Mouse (Mus musculus) lung, adult 2 months (tissue): ENCODE measurements around the gene Lrrc25. TPM values are rescaled to one million over a fixed set of nuclear protein-coding genes. Genes with fewer than 3 reads are reported as not detected.
"Not testable (repeated sequence)": the region's sequence is repeated elsewhere in the genome, so short reads cannot be mapped to it uniquely, and the experiment has no call there.

Experiments used
- DNase-seq: peaks from one replicate; pipeline ENCODE4 v3.0.0; 2022
- H3K4me1 ChIP-seq: fragments of 200-500 bp; 2 replicates; pipeline ENCODE4 v1.6.1; 2011; ENCODE audit warnings: low read length; ENCODE audit not compliant: control insufficient read depth, insufficient read depth
- H3K4me3 ChIP-seq: fragments of 200-500 bp; replicated peaks from 2 replicates; pipeline ENCODE3; 2011; ENCODE audit warnings: low read depth, mild to moderate bottlenecking, control low read depth, low read length; ENCODE audit errors: extremely low read depth
- CTCF ChIP-seq: fragments of 200-500 bp; IDR thresholded peaks from 2 replicates; pipeline ENCODE4 v1.5.1; 2011; ENCODE audit warnings: mild to moderate bottlenecking, low read length, control low read depth; ENCODE audit not compliant: insufficient read depth
- POLR2A ChIP-seq: fragments of 200-500 bp; IDR thresholded peaks from 2 replicates; pipeline ENCODE4 v1.6.1; 2011; ENCODE audit warnings: low read depth, mild to moderate bottlenecking, control low read depth, low read length, borderline replicate concordance; ENCODE audit errors: extremely low read depth
- WGBS: fragments of 180-500 bp; shearing (Covaris S2); methylation state at CpG from one replicate; pipeline ENCODE4 v1.1.7; 2018; 5-methylcytosine and 5-hydroxymethylcytosine counted together
- polyA plus RNA-seq: library from polyadenylated mRNA; depleted of rRNA; stranded (reverse); fragments of >200 nt; gene quantifications from 2 replicates; pipeline ENCODE4 v1.2.3, GENCODE M21; 2012; rRNA removed

Lrrc25 gene
- polyA plus RNA-seq = 10.4 and 10.5 TPM in 2 replicates

GRCm38 (mm10) chr8:70615894-70616293 lies at the start of gene Lrrc25:
Gene Lrrc25 (plus strand): TSS chr8:70616155.
- Histone ChIP-seq H3K4me3 (peak within 1 kb of the TSS; percentile 25), H3K4me1 (peaks cover 3% of the 10 kb centered on the region; the same call in 1 of the 2 replicates)
- DNase-seq = no peak
- WGBS = 63% methylated on average over 3 of the region's 3 CpGs
- TF ChIP-seq POLR2A (no peak), CTCF (no peak)

GRCm38 (mm10) chr8:70570360-70570759 lies 45.6 kb upstream of the Lrrc25 start:
- peaks cover 15% of the 10 kb centered on the region for H3K4me1 ChIP-seq
- no peak for TF ChIP-seq POLR2A
- TF ChIP-seq CTCF = no peak
- DNase-seq = no peak

GRCm38 (mm10) chr8:70570990-70571389 lies 45.0 kb upstream of the Lrrc25 start:
- Histone ChIP-seq H3K4me1 (peaks cover 11% of the 10 kb centered on the region), H3K4me3 (no peak overlapping the region)
- no peak for TF ChIP-seq POLR2A
- 0 out of 2 replicates have a peak, but pooled peaks have one; percentile 1 for TF ChIP-seq CTCF
- WGBS = 60% methylated on average over 6 of the region's 6 CpGs
- DNase-seq = no peak

More at GRCm38 (mm10) chr8:70570360-70570759, 45.6 kb upstream of the Lrrc25 start:
- H3K4me3 ChIP-seq = no peak overlapping the region

GRCm38 (mm10) chr8:70574302-70574701 lies 41.7 kb upstream of the Lrrc25 start:
- Histone ChIP-seq H3K4me1 (peaks cover 11% of the 10 kb centered on the region), H3K4me3 (no peak overlapping the region)
- no peak for TF ChIP-seq POLR2A
- TF ChIP-seq CTCF = no peak
- DNase-seq = no peak

GRCm38 (mm10) chr8:70574915-70575314 lies 41.0 kb upstream of the Lrrc25 start:
- peaks cover 11% of the 10 kb centered on the region for H3K4me1 ChIP-seq
- peak; percentile 39 for DNase-seq
- H3K4me3 ChIP-seq = no peak overlapping the region
- 29% methylated on average over 4 of the region's 4 CpGs for WGBS
- TF ChIP-seq CTCF (no peak), POLR2A (no peak)

- 96% methylated on average over 3 of the region's 3 CpGs for WGBS
- peaks cover 8% of the 10 kb centered on the region for H3K4me1 ChIP-seq
- H3K4me3 ChIP-seq = no peak overlapping the region
- no peak for TF ChIP-seq CTCF
- no peak for TF ChIP-seq POLR2A
- DNase-seq = no peak
Observed at GRCm38 (mm10) chr8:70577207-70577606, 38.7 kb upstream of the Lrrc25 start.

- 0 out of 2 replicates have a peak, but pooled peaks cover 2% of the 10 kb centered on the region for H3K4me1 ChIP-seq
- DNase-seq = no peak
- WGBS = 84% methylated on average over 18 of the region's 18 CpGs
- no peak overlapping the region for H3K4me3 ChIP-seq
- no peak for TF ChIP-seq CTCF
- no peak for TF ChIP-seq POLR2A
Observed at GRCm38 (mm10) chr8:70583476-70584387, 32.2 kb upstream of the Lrrc25 start.

GRCm38 (mm10) chr8:70584606-70585257 lies 31.2 kb upstream of the Lrrc25 start:
- TF ChIP-seq CTCF (no peak), POLR2A (no peak)
- WGBS = 79% methylated on average over 9 of the region's 9 CpGs
- Histone ChIP-seq H3K4me3 (no peak overlapping the region), H3K4me1 (0 out of 2 replicates have a peak, but pooled peaks cover 2% of the 10 kb centered on the region)
- no peak for DNase-seq

- no peak for TF ChIP-seq POLR2A
- TF ChIP-seq CTCF = peak; percentile 79
- Histone ChIP-seq H3K4me1 (0 out of 2 replicates have a peak, but pooled peaks cover 2% of the 10 kb centered on the region), H3K4me3 (no peak overlapping the region)
- 43% methylated on average over 7 of the region's 7 CpGs for WGBS
- DNase-seq = peak; percentile 65
Observed at GRCm38 (mm10) chr8:70585258-70585652, 30.7 kb upstream of the Lrrc25 start.

GRCm38 (mm10) chr8:70587955-70588354 lies 28.0 kb upstream of the Lrrc25 start:
- H3K4me3 ChIP-seq, H3K4me1 ChIP-seq, DNase-seq: not testable (repeated sequence)
- WGBS = 92% methylated on average over 4 of the region's 4 CpGs
